Mouse (Mus musculus) intestine, postnatal 0 days (tissue): ENCODE measurements at regions not wholly inside any gene's neighbourhood (a gene's known extent, or its start where the extent isn't known, plus 50 kb on each side); places are given as distances from the start of the nearest gene placed in this dataset.

Source experiments
- ATAC-seq: fragments of 200-750 bp; cut with Nextera tagmentation; 2 replicates; pipeline ENCODE4 v1.8.0; 2017; ENCODE audit warnings: mild to moderate bottlenecking, moderate TSS enrichment, moderate library complexity
- H3K27ac ChIP-seq: fragments of 300-500 bp; sonication (generic); 2 replicates; pipeline ENCODE4 v1.5.1; 2014; ENCODE audit warnings: mild to moderate bottlenecking, low read depth, low read length, moderate library complexity
- H3K27me3 ChIP-seq: fragments of 300-500 bp; sonication (generic); replicated peaks from 2 replicates; pipeline ENCODE4 v1.6.1; 2014; ENCODE audit warnings: low read length, mixed read lengths; ENCODE audit not compliant: control insufficient read depth, insufficient read depth
- H3K36me3 ChIP-seq: fragments of 300-500 bp; sonication (generic); 2 replicates; pipeline ENCODE4 v1.6.1; 2014; ENCODE audit warnings: mild to moderate bottlenecking, moderate library complexity; ENCODE audit not compliant: control insufficient read depth, insufficient read depth
- H3K4me1 ChIP-seq: fragments of 300-500 bp; sonication (generic); replicated peaks from 2 replicates; pipeline ENCODE4 v1.6.1; 2014; ENCODE audit warnings: antibody characterized with exemption, low read length, mixed read lengths; ENCODE audit not compliant: control insufficient read depth, insufficient read depth
- H3K4me2 ChIP-seq: fragments of 300-500 bp; sonication (generic); replicated peaks from 2 replicates; pipeline ENCODE4 v1.6.1; 2014; ENCODE audit warnings: low read depth, mild to moderate bottlenecking, moderate library complexity
- H3K4me3 ChIP-seq: fragments of 300-500 bp; sonication (generic); 2 replicates; pipeline ENCODE4 v1.5.1; 2014; ENCODE audit warnings: low read depth, low read length
- H3K9ac ChIP-seq: fragments of 300-500 bp; sonication (generic); 2 replicates; pipeline ENCODE4 v1.6.1; 2014; ENCODE audit warnings: mild to moderate bottlenecking, low read depth, low read length
- H3K9me3 ChIP-seq: fragments of 300-500 bp; sonication (generic); 2 replicates; pipeline ENCODE4 v1.6.1; 2016; ENCODE audit warnings: mixed run types; ENCODE audit not compliant: control insufficient read depth
- CTCF ChIP-seq: sonication (generic); IDR thresholded peaks from 2 replicates; pipeline ENCODE4 v1.5.1; 2016; ENCODE audit warnings: low read depth, mild to moderate bottlenecking, control low read depth, antibody characterized with exemption, moderate library complexity
- WGBS: fragments of 180-500 bp; shearing (Covaris S2); extraction: QIAGEN DNeasy Blood & Tissue Kit; methylation state at CpG from one replicate; pipeline ENCODE4 v1.1.7; 2014; 5-methylcytosine and 5-hydroxymethylcytosine counted together

DNA sequence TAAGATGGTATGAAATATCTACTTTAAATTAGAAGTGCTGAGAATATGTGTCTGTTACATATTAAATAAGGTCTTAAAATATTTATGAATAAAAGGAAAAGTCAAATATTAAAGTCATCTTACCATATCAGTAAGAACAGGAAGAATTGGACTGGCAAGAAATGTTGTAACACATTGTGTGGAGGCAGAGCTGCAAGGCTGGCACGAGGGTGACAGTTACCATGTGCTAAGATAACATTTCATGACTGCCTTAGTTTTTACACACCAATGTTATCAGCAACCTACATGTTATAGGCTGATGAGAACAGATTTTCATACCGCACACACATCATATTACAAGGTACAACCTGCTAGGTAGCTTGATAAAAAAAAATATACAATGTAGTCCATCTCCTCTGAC lies 746.2 kb upstream of the Intu start:
- no peaks in the 10 kb centered on the region for H3K36me3 ChIP-seq
- H3K4me3 ChIP-seq = no peak overlapping the region
- H3K27me3 ChIP-seq = no peaks in the 10 kb centered on the region
- H3K4me1 ChIP-seq = no peaks in the 10 kb centered on the region
- no peak overlapping the region for H3K9ac ChIP-seq
- no peak overlapping the region for H3K4me2 ChIP-seq
- no peak overlapping the region for H3K27ac ChIP-seq
- TF ChIP-seq CTCF = no peak
- no peaks in the 10 kb centered on the region for H3K9me3 ChIP-seq
- ATAC-seq = no peak
- WGBS = 83% methylated on average over 2 of the region's 2 CpGs

DNA sequence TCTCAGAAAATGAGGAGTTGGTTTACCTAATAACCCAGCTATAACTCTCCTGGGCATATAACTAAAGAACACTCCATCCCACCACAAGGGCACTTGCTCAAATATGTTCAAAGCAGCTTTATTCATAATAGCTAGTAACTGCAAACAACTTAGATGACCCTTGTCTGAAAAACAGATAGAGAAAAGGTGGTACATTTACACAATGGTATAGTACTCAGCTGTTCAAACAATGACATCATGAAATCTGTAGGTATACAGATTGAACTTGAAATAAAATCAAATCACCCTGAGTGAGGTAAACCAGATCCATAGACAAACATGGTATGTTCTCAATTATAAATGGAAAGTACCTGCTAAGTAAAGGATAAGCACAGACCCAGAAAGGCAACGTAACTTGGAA lies 721.5 kb upstream of the Intu start:
- H3K9me3 ChIP-seq = no peaks in the 10 kb centered on the region
- H3K4me2 ChIP-seq = no peak overlapping the region
- 83% methylated on average over 1 of the region's 1 CpGs for WGBS
- TF ChIP-seq CTCF = no peak
- H3K4me3 ChIP-seq = no peak overlapping the region
- no peaks in the 10 kb centered on the region for H3K4me1 ChIP-seq
- H3K27ac ChIP-seq = no peak overlapping the region
- no peaks in the 10 kb centered on the region for H3K36me3 ChIP-seq
- ATAC-seq = no peak
- no peak overlapping the region for H3K9ac ChIP-seq
- H3K27me3 ChIP-seq = no peaks in the 10 kb centered on the region

DNA sequence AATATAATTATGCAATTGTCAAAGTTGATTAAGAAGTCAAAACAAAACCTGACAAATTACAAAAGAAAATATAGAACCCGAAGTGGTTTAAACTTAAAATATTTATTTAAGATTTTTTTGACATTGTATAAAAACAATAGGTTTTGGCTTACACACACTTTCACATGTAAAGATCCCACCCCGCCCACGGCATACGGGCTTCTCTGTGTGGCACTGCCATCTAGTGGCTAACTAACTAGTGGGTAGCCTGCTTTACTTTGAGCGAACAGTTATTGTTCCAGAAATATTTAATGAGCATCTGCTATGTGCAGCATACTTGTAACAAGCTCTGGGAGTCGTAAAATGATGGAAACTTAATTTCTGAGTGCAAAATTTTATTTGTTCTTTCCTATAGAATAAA lies 716.3 kb upstream of the Intu start:
- TF ChIP-seq CTCF = peak; percentile 80
- Histone ChIP-seq H3K4me3 (no peak overlapping the region), H3K4me2 (no peak overlapping the region), H3K27ac (no peak overlapping the region), H3K4me1 (no peaks in the 10 kb centered on the region), H3K36me3 (no peaks in the 10 kb centered on the region), H3K9ac (no peak overlapping the region), H3K27me3 (no peaks in the 10 kb centered on the region), H3K9me3 (no peaks in the 10 kb centered on the region)
- no peak for ATAC-seq
- WGBS = 17% methylated on average over 6 of the region's 6 CpGs

DNA sequence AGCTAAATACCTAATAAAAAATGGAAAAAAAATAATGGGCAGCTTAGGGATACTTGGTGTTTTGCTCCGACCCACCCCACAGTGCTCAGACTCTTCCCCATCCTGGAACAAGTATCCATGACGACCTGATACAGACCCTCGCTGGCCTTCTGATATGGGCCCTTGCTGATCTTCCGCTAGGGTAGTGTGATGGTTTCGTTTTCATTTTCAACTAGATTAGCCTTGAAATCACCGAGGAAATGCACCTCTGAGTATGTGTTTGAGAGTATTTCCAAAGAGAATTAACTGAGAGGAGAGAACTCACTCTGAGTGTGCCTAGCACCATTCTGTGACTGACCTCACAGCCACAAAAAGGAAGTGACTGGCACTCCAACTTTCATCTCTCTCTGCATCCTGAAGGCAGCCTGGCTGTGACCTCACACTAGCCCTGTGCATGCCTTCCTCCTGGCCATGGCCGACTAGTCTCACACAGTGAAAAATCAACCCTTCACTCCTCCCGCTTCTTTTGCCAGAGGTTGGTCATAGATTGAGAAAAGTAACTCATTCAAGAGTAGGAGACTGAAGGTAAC lies 700.5 kb upstream of the Intu start:
- H3K36me3 ChIP-seq = no peaks in the 10 kb centered on the region
- no peaks in the 10 kb centered on the region for H3K9me3 ChIP-seq
- no peak overlapping the region for H3K27ac ChIP-seq
- no peak for ATAC-seq
- no peaks in the 10 kb centered on the region for H3K4me1 ChIP-seq
- 80% methylated on average over 8 of the region's 8 CpGs for WGBS
- H3K27me3 ChIP-seq = no peaks in the 10 kb centered on the region
- TF ChIP-seq CTCF = no peak
- H3K4me2 ChIP-seq = no peak overlapping the region
- no peak overlapping the region for H3K9ac ChIP-seq
- no peak overlapping the region for H3K4me3 ChIP-seq

DNA sequence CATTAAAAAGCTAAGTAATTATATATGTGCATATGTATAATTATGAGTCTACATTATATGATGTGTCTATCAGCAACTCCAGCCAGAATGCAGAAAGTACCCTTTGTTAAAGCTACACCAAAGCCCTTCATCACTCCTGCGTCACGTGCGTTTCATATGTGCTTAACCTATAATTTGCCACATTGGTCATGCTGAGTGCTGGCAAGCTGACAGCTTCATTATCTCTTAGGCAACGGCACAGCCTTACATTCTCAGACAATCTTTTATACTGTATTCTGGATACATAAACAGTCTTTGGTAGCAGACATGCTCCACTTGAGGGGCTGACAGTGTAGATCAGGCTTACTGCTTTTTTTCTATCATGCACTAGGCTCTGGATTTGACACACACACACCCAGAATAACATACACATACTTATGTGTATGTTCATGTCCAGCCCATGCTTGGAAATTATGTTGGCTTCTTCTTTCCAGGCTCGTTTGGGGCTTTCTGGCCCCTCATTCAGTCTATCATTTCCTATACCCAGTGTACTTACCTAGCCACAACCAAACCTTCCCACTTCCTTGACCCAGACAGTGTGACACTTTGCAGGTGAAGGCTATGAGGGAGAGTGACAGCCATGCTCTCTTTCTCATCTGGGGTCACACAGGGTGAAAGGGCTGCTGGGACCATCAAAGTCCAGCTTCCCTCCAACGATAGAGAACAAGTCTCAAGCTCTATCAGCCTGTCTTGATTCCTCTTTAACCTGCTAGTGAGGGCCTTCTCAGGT lies 692.5 kb upstream of the Intu start:
- Histone ChIP-seq H3K4me2 (no peak overlapping the region), H3K27ac (no peak overlapping the region), H3K27me3 (no peaks in the 10 kb centered on the region), H3K4me1 (no peaks in the 10 kb centered on the region), H3K4me3 (no peak overlapping the region), H3K9me3 (no peaks in the 10 kb centered on the region), H3K9ac (no peak overlapping the region), H3K36me3 (no peaks in the 10 kb centered on the region)
- 62% methylated on average over 6 of the region's 6 CpGs for whole genome bisulfite sequencing
- no peak for ATAC-seq
- TF ChIP-seq CTCF = no peak

DNA sequence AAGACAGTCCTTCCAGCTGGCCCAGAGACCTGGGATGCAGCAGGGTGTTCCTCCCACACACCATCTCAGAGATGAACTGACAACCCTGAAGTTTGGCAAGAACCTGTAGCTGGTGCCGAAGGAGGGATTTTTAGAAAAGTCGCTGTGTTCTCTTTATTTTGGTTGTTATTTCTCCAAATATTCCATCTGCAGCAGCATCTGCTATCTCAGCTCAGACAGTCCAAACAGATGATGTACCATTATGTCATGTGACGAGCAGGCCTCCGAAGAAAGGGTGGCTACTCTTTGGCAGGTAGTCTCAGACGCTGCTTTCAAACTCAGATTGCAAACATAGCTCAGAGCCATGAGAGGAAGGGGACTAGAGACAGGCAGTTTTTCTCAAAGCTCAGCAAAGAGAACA lies 690.1 kb upstream of the Intu start:
- Histone ChIP-seq H3K27ac (no peak overlapping the region), H3K9me3 (no peaks in the 10 kb centered on the region), H3K4me2 (no peak overlapping the region), H3K27me3 (no peaks in the 10 kb centered on the region), H3K4me1 (no peaks in the 10 kb centered on the region), H3K36me3 (no peaks in the 10 kb centered on the region), H3K9ac (no peak overlapping the region), H3K4me3 (no peak overlapping the region)
- no peak for TF ChIP-seq CTCF
- 81% methylated on average over 5 of the region's 5 CpGs for WGBS
- ATAC-seq = no peak
